Mouse (Mus musculus): ENCODE results near the gene Slc38a11.

DNA sequence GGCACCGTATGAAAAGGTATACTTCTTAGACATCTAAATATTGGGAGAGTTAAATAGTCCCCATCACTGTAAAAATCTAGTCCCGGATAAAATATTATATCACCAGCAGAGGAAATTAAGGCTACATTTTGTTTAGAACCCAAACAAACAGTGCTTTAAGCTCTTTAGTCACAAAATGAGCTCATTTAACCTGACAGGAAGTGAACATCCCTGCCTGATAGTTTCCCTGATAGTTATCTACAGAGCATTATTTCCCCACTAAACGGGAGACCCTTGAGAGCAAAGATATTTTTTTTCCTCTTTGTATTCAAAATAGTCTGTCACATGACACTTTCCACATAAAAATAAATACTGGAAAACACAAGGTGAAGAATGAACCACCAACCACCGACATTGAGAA, 16.5 kb downstream of the Slc38a11 start:
- TF ChIP-seq CTCF (IDR thresholded peaks at IDR 0.05; ENCODE audit: low read depth, low read length) (no peak), POLR2A (IDR thresholded peaks at IDR 0.05; ENCODE audit: insufficient read depth, low read length) (no peak), EP300 (IDR thresholded peaks at IDR 0.05; ENCODE audit: insufficient read depth, low read depth, low read length) (no peak)

All from ES-Bruce4 (cell line).